8 mouse cellular contexts compared by ENCODE assay signal in the genomic region with DNA sequence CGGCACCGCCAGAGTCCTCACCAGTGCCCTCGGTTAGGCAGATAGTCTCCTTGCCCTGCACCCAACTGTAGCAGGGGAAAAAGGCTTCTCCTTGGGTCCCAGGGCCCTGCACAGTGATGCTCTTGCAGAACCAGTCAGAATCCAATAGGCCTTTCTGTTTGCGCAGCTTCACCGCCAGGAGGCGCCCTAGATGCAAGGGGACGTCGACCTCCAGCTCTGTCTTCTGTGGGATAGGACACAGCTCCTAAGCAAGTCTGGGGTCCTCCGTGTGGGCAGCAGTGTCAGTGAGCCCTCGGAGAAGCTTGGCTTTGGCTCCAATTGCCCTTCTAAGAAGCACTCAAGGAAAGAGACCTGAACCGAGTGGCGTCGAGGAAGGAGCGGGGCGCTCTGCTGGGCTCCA. TPM values are rescaled to one million over a fixed set of nuclear protein-coding genes. Genes with fewer than 3 reads are reported as not detected.
A peak's percentile ranks its signal among the peaks of the same experiment; 100 is the strongest.
DNase-seq lines count a peak whose midpoint lies in the region; ATAC-seq lines count a peak whose summit lies in the region.

No protein-coding gene starts in this region.

- DNase-seq in heart, adult 18-20 months: peak; percentile 25 to 46
- no peak for DNase-seq in heart, adult 11 months
- DNase-seq in adipocyte (ENCODE audit: low spot score): peak; percentile 11
- peak; percentile 66 for DNase-seq in induced T-regulatory cell, adult 2 months (ENCODE audit: low read depth)
- DNase-seq in natural killer cell, adult 2 months (ENCODE audit: low spot score in 2 of 2): peak; percentile 39 to 54
- peak; percentile 72 for DNase-seq in thymus, postnatal 25 days

- no peak overlapping the region for H3K9ac ChIP-seq in liver, embryonic 12.5 days

- no peaks in the 10 kb centered on the region for H3K4me1 ChIP-seq in liver, embryonic 12.5 days

- no peak overlapping the region for H3K27ac ChIP-seq in liver, embryonic 12.5 days

- 4% methylated on average over 15 of the region's 15 CpGs for WGBS in liver, embryonic 12.5 days (ENCODE audit: insufficient replicate concordance)

- ATAC-seq in erythroblast, adult 5-6 weeks (replicated peaks; ENCODE audit: low FRiP score, poor library complexity, severe bottlenecking): peak; percentile 52
- ATAC-seq in liver, embryonic 12.5 days: no peak

- H3K27me3 ChIP-seq in liver, embryonic 12.5 days (replicated peaks): peaks cover 77% of the 10 kb centered on the region

- peak overlapping the region; percentile 22; the same call in 1 of the 2 replicates for H3K4me2 ChIP-seq in liver, embryonic 12.5 days

- no peaks in the 10 kb centered on the region for H3K36me3 ChIP-seq in liver, embryonic 12.5 days

- no peaks in the 10 kb centered on the region for H3K9me3 ChIP-seq in liver, embryonic 12.5 days (replicated peaks)

- H3K4me3 ChIP-seq in liver, embryonic 12.5 days: no peak overlapping the region

RNA-seq across cellular contexts. Expression of gene Alox12e, which starts 0.8 kb away (rescaled TPM):
- total RNA-seq in heart, adult 18-20 months (2021): not detected
- 0.96 and 2.5 TPM in 2 replicates for total RNA-seq in erythroblast, adult 5-6 weeks (2015; ENCODE audit: low replicate concordance)
- 0.42 TPM in 1 of 2 replicates, not detected in the other for total RNA-seq in erythroblast, adult 5-6 weeks (2017; ENCODE audit: low replicate concordance)
- polyA plus RNA-seq in liver, embryonic 12.5 days (2016; fragmentation: Nextera tagmentation; extraction: Ambion mirVana): 0.12 and 0.20 TPM in 2 replicates

RNA-seq across cellular contexts. Expression of gene Alox15, which starts 30.2 kb away (rescaled TPM):
- total RNA-seq in heart, adult 18-20 months (2021): 1 to 10 TPM; 4.0 to 7.2 TPM
- 14.4 and 37.1 TPM in 2 replicates for total RNA-seq in erythroblast, adult 5-6 weeks (2015; ENCODE audit: low replicate concordance)
- total RNA-seq in erythroblast, adult 5-6 weeks (2017; ENCODE audit: low replicate concordance): 5.7 and 26.6 TPM in 2 replicates
- 0.88 and 1.9 TPM in 2 replicates for polyA plus RNA-seq in liver, embryonic 12.5 days (2016; fragmentation: Nextera tagmentation; extraction: Ambion mirVana)
